Mouse (Mus musculus) left cerebral cortex, adult 2 months (tissue): ENCODE data around the gene Hpca. TPM values are rescaled to one million over a fixed set of nuclear protein-coding genes. Genes with fewer than 3 reads are reported as not detected.

Source experiments
- DNase-seq, 2 experiments: peaks; one replicate each; pipeline ENCODE4 v3.0.0; 2021 to 2022; ENCODE audit warnings: low spot score in 2 of 2, mixed read lengths in 1 of 2; ENCODE audit errors: extremely low spot score in 1 of 2
- H3K27ac ChIP-seq: fragments of 200-600 bp; 2 replicates; pipeline ENCODE4 v1.8.1; 2022
- H3K4me3 ChIP-seq: fragments of 200-600 bp; 2 replicates; pipeline ENCODE4 v1.8.1; 2022
- CTCF ChIP-seq: fragments of 200-600 bp; IDR thresholded peaks from 2 replicates; pipeline ENCODE4 v1.8.1; 2022; ENCODE audit warnings: antibody characterized with exemption, mild to moderate bottlenecking, moderate library complexity
- intact Hi-C: fragments of 180-260 bp; cut with DNase I; formaldehyde crosslinking; loops from one replicate; pipeline ENCODE4 v1.15.1; 2025
- total RNA-seq, 2 experiments: library from RNA; stranded (reverse); gene quantifications; 2 replicates each; pipeline ENCODE4 v1.2.3; 2021

Gene Hpca
- total RNA-seq, 2 experiments from 2014 or later, result 650 to 692 TPM

- DNase-seq, result no peak
- H3K27ac ChIP-seq, result peak overlapping the region; percentile 94
- intact Hi-C loops, result loop anchor here (10.0 kb wide), 1 partner anchor 319 kb away; no protein-coding TSS in a partner anchor
- TF ChIP-seq CTCF, result no peak
- H3K4me3 ChIP-seq, result no peak overlapping the region
Measured at GRCm38 (mm10) chr4:129135637-129136036, 13.8 kb upstream of the Hpca start.

GRCm38 (mm10) chr4:129134799-129135585 is 13.2 kb upstream of the Hpca start:
- peak; percentile 66 to 78 for DNase-seq
- Histone ChIP-seq H3K4me3 (no peak overlapping the region), H3K27ac (no peak overlapping the region)
- intact Hi-C loops, result loop anchor here (5.0 to 10.0 kb wide), 2 partner anchors 47 to 320 kb away; no protein-coding TSS in a partner anchor
- TF ChIP-seq CTCF, result peak; percentile 83

- TF ChIP-seq CTCF, result no peak
- no peak overlapping the region for H3K4me3 ChIP-seq
- intact Hi-C loops, result loop anchor here (5.0 to 10.0 kb wide), 2 partner anchors 51 to 324 kb away; no protein-coding TSS in a partner anchor
- DNase-seq, result no peak
- no peak overlapping the region for H3K27ac ChIP-seq
Measured at GRCm38 (mm10) chr4:129130755-129131303, 9.0 kb upstream of the Hpca start.

GRCm38 (mm10) chr4:129130149-129130548 is 8.3 kb upstream of the Hpca start:
- intact Hi-C loops, result loop anchor here (5.0 to 10.0 kb wide), 2 partner anchors 52 to 325 kb away; no protein-coding TSS in a partner anchor
- H3K4me3 ChIP-seq, result no peak overlapping the region
- DNase-seq, result peak in 1 of 2 experiments; percentile 36
- peak; percentile 83 for TF ChIP-seq CTCF
- H3K27ac ChIP-seq, result no peak overlapping the region

- no peak overlapping the region for H3K27ac ChIP-seq
- intact Hi-C loops, result no loop called here
- H3K4me3 ChIP-seq, result no peak overlapping the region
- DNase-seq, result no peak
- no peak for TF ChIP-seq CTCF
Measured at GRCm38 (mm10) chr4:129129387-129129786, 7.6 kb upstream of the Hpca start.

- no peak overlapping the region for H3K4me3 ChIP-seq
- DNase-seq, result peak; percentile 47 to 51
- TF ChIP-seq CTCF, result no peak
- H3K27ac ChIP-seq, result peak overlapping the region; percentile 66; the same call in 1 of the 2 replicates
- intact Hi-C loops, result no loop called here
Measured at GRCm38 (mm10) chr4:129128582-129129338, 6.9 kb upstream of the Hpca start.

GRCm38 (mm10) chr4:129125736-129126451 is 4.1 kb upstream of the Hpca start:
- H3K27ac ChIP-seq, result no peak overlapping the region
- no peak for TF ChIP-seq CTCF

GRCm38 (mm10) chr4:129124652-129125146 is 2.9 kb upstream of the Hpca start:
- no peak overlapping the region for H3K4me3 ChIP-seq
- intact Hi-C loops, result no loop called here
- peak; percentile 48 to 68 for DNase-seq
- no peak overlapping the region for H3K27ac ChIP-seq
- TF ChIP-seq CTCF, result no peak

More at GRCm38 (mm10) chr4:129125736-129126451, 4.1 kb upstream of the Hpca start:
- no peak for DNase-seq
- intact Hi-C loops, result no loop called here
- no peak overlapping the region for H3K4me3 ChIP-seq

GRCm38 (mm10) chr4:129122719-129123118 is 883 bp upstream of the Hpca start:
- peak in 1 of 2 experiments; percentile 25 for DNase-seq
- no peak for TF ChIP-seq CTCF
- Histone ChIP-seq H3K4me3 (no peak overlapping the region), H3K27ac (no peak overlapping the region)
- intact Hi-C loops, result no loop called here

- TF ChIP-seq CTCF, result no peak
- no peak overlapping the region for H3K27ac ChIP-seq
- no peak overlapping the region for H3K4me3 ChIP-seq
- DNase-seq, result no peak
- intact Hi-C loops, result no loop called here
Measured at GRCm38 (mm10) chr4:129122107-129122506, 271 bp upstream of the Hpca start.
